Mouse (Mus musculus) liver, adult 2 months (tissue): Measurements from ENCODE around the gene Pcdh15. TPM values are rescaled to one million over a fixed set of nuclear protein-coding genes. Genes with fewer than 3 reads are reported as not detected.

Experiments
- DNase-seq: peaks from one replicate; pipeline ENCODE4 v3.0.0-alpha.2; 2011; ENCODE audit warnings: low read depth, low spot score; ENCODE audit errors: extremely low read depth
- H3K27ac ChIP-seq: fragments of 200-500 bp; replicated peaks from 2 replicates; pipeline ENCODE4 v1.5.1; 2012; ENCODE audit warnings: low read depth, mild to moderate bottlenecking, control low read depth, inconsistent platforms, low read length; ENCODE audit not compliant: insufficient read depth
- H3K27me3 ChIP-seq: fragments of 200-500 bp; 2 replicates; pipeline ENCODE4 v1.6.1; 2012; ENCODE audit warnings: mild to moderate bottlenecking, moderate library complexity, low read length, inconsistent platforms; ENCODE audit not compliant: control insufficient read depth, insufficient read depth
- H3K36me3 ChIP-seq: fragments of 200-500 bp; 2 replicates; pipeline ENCODE4 v1.6.1; 2012; ENCODE audit warnings: low read length, inconsistent platforms; ENCODE audit not compliant: control insufficient read depth, insufficient read depth
- H3K4me1 ChIP-seq: fragments of 200-500 bp; 2 replicates; pipeline ENCODE4 v1.6.1; 2011; ENCODE audit warnings: low read length; ENCODE audit not compliant: control insufficient read depth, insufficient read depth
- H3K4me3 ChIP-seq: fragments of 200-500 bp; 2 replicates; pipeline ENCODE4 v1.5.1; 2011; ENCODE audit warnings: low read depth, mild to moderate bottlenecking, control low read depth, low read length, moderate library complexity; ENCODE audit not compliant: insufficient read depth
- H3K79me2 ChIP-seq: fragments of 200-500 bp; 2 replicates; pipeline ENCODE4 v1.6.1; 2012; ENCODE audit warnings: inconsistent platforms, mild to moderate bottlenecking, low read length, moderate library complexity; ENCODE audit not compliant: control insufficient read depth, insufficient read depth
- H3K9ac ChIP-seq: fragments of 200-500 bp; 2 replicates; pipeline ENCODE4 v1.6.1; 2012; ENCODE audit warnings: low read depth, mild to moderate bottlenecking, control low read depth, inconsistent platforms, low read length
- CTCF ChIP-seq: fragments of 200-500 bp; IDR thresholded peaks from 2 replicates; pipeline ENCODE4 v1.5.1; 2011; ENCODE audit warnings: low read depth, low read length, control low read depth
- POLR2A ChIP-seq: fragments of 200-500 bp; IDR thresholded peaks from 2 replicates; pipeline ENCODE4 v1.6.1; 2011; ENCODE audit warnings: low read length, control low read depth; ENCODE audit not compliant: insufficient read depth; ENCODE audit errors: extremely low read depth
- WGBS: fragments of 180-500 bp; shearing (Covaris S2); methylation state at CpG from one replicate; pipeline ENCODE4 v1.1.7; 2018; 5-methylcytosine and 5-hydroxymethylcytosine counted together
- polyA plus RNA-seq: library from polyadenylated mRNA; depleted of rRNA; stranded (reverse); fragments of >200 nt; gene quantifications from 2 replicates; pipeline ENCODE4 v1.2.3, GENCODE M21; 2012
- total RNA-seq: library from RNA; depleted of rRNA; stranded (reverse); fragments of >200 nt; gene quantifications from 2 replicates; pipeline ENCODE4 v1.2.3, GENCODE M21; 2014

Gene Pcdh15
- total and polyA plus RNA-seq, 2 experiments, result 0.04 to 0.09 TPM

DNA sequence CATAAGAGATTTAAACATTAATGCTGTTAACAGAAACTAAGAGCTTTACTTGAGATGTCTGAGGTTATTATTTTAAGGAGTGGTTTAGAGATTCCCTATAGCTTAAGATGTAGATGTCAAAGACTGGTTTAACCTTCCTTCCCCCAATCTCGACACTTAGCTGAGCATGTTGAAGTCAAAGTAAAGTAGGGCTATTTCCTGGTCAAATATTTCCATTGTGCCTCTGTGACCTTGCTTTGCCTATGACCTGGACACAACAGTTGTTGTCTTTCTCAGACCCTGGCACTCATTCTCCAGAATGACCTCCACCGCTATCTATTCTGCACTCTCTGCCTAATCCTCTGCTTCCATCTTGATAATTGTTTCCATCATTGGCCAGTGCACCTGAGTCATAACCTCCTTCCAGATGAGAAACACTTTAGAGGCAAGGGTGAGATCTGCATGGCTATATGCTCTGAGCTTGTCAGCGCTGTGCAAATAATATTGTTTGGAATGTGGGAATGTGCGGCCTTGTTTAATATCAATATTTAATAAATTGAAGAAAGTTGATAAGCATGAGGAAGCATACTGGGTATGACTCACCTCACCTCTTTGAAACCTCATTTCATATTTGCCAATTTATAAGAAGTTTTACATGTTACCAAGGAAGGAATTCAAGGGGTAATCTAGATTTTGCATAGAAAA is 833.0 kb downstream of the Pcdh15 start:
- WGBS, result 87% methylated on average over 4 of the region's 4 CpGs
- Histone ChIP-seq H3K27ac (no peak overlapping the region), H3K79me2 (no peaks in the 10 kb centered on the region), H3K4me1 (no peaks in the 10 kb centered on the region), H3K9ac (no peak overlapping the region), H3K27me3 (no peaks in the 10 kb centered on the region), H3K36me3 (no peaks in the 10 kb centered on the region), H3K4me3 (no peak overlapping the region)
- no peak for TF ChIP-seq POLR2A
- DNase-seq, result no peak

DNA sequence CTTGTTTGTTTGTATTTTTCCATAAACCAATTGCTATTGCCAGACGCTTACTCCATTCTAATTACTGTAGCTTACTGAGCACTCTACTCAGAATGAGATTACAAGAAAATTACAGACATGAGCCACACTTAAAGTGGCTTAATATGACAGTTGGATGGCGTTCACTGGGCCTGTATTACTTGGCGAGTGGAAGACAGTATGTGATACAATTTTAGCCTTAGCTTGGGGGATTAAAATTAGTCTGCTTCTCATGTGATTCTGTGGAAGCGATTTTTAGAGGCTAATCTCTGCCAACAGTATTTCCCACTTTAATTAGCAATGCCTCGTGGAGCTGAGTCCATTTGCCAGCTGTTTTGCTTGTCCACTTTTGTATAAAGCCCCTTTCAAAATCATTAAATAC is 837.0 kb downstream of the Pcdh15 start:
- TF ChIP-seq POLR2A (no peak), CTCF (no peak)
- no peak overlapping the region for H3K27ac ChIP-seq
- H3K4me1 ChIP-seq, result no peaks in the 10 kb centered on the region
- WGBS, result 60% methylated on average over 5 of the region's 5 CpGs
- H3K79me2 ChIP-seq, result no peaks in the 10 kb centered on the region
- H3K27me3 ChIP-seq, result no peaks in the 10 kb centered on the region
- H3K36me3 ChIP-seq, result no peaks in the 10 kb centered on the region
- H3K9ac ChIP-seq, result no peak overlapping the region
- H3K4me3 ChIP-seq, result no peak overlapping the region
- peak; percentile 21 for DNase-seq

DNA sequence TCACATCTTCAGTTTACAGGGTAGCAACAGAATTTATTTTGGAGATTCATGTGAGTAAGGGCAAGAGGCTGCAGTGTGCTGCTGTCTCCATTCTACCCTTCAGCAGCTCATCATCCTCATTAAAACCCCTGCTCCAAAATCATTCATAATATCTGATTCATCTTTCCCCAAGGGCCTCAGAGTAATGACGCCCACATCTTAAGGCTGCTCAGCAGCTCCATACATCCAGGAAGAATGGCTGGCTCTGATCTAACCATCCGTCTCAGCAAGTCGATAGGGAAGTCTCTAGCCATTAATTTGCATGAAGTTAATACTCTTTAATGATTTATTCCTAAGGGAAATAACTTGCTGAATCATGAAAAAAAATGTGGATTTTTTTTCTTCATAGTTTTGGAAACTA is 839.8 kb downstream of the Pcdh15 start:
- Histone ChIP-seq H3K9ac (no peak overlapping the region), H3K36me3 (no peaks in the 10 kb centered on the region), H3K27me3 (no peaks in the 10 kb centered on the region), H3K27ac (no peak overlapping the region), H3K79me2 (no peaks in the 10 kb centered on the region), H3K4me1 (no peaks in the 10 kb centered on the region), H3K4me3 (no peak overlapping the region)
- 86% methylated on average over 3 of the region's 3 CpGs for whole genome bisulfite sequencing
- DNase-seq, result no peak
- no peak for TF ChIP-seq CTCF
- no peak for TF ChIP-seq POLR2A

DNA sequence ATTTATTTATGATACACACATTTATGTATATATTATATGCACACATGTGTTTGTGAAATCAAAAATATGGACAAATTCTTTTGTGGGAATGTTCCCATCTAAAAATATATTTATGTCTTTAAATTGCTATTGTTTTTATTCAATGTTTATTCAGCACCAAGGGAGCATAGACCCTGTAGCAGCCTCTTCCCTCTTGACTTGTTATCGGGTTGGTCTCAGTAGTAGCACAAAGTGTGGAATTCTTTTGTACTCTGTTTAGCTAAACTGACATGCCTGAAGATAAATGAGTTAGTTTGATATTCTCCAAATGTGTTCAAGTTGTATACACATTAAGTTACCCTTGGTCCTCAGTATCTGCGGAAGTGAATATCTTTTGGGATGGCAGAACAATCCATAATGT is 848.7 kb downstream of the Pcdh15 start:
- Histone ChIP-seq H3K9ac (no peak overlapping the region), H3K27me3 (no peaks in the 10 kb centered on the region), H3K79me2 (no peaks in the 10 kb centered on the region), H3K36me3 (no peaks in the 10 kb centered on the region), H3K4me1 (no peaks in the 10 kb centered on the region), H3K27ac (no peak overlapping the region), H3K4me3 (no peak overlapping the region)
- DNase-seq, result peak; percentile 9
- 78% methylated on average over 2 of the region's 2 CpGs for WGBS
- no peak for TF ChIP-seq POLR2A
- no peak for TF ChIP-seq CTCF

DNA sequence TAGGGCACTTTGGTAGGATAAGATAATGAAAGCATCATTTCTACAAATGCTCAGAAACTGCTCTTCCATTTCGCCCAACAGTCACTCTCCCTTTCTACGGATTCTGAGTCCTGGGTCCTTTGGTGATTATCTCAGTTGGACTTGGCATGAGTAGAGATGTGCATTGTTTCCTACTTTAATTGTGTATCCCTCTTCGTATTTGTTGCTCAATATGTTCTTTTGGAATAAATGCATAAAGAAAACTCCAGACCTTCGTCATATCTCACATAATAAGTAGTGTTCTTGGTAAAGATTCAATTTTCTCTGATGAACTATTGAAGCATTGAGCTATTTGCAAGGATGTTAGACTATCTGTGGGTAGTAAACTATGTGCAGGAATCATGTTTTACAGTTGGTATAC is 854.2 kb downstream of the Pcdh15 start:
- DNase-seq, result no peak
- no peak overlapping the region for H3K27ac ChIP-seq
- no peaks in the 10 kb centered on the region for H3K79me2 ChIP-seq
- H3K4me3 ChIP-seq, result no peak overlapping the region
- no peaks in the 10 kb centered on the region for H3K36me3 ChIP-seq
- TF ChIP-seq CTCF, result no peak
- TF ChIP-seq POLR2A, result no peak
- H3K9ac ChIP-seq, result no peak overlapping the region
- 65% methylated on average over 4 of the region's 4 CpGs for WGBS
- no peaks in the 10 kb centered on the region for H3K4me1 ChIP-seq
- no peaks in the 10 kb centered on the region for H3K27me3 ChIP-seq

DNA sequence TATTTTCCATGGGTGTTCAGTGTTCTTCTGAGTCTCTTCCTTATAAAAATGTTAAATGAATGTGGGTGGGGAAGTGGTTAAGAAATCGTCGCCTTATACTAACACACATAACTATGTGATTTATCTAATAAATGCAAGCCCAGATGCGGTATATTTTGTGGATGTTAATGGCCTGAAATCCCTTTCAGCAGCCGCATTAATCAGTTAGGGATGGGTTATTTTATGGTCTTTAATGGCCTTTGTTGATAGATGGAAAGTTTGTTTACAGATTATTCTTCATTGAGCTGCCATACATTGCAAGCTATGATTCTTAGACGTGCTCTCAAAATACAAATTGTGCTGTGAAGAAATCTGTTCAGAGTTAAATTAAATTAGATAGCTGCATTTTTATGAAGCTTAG is 884.9 kb downstream of the Pcdh15 start:
- Histone ChIP-seq H3K79me2 (no peaks in the 10 kb centered on the region), H3K9ac (no peak overlapping the region), H3K4me3 (no peak overlapping the region), H3K27me3 (no peaks in the 10 kb centered on the region), H3K4me1 (no peaks in the 10 kb centered on the region), H3K27ac (no peak overlapping the region), H3K36me3 (no peaks in the 10 kb centered on the region)
- DNase-seq, result no peak
- WGBS, result 77% methylated on average over 5 of the region's 5 CpGs
- TF ChIP-seq CTCF, result no peak
- no peak for TF ChIP-seq POLR2A
